Mouse (Mus musculus): ENCODE results near the gene Ak3. TPM values are rescaled to one million over a fixed set of nuclear protein-coding genes. Genes with fewer than 3 reads are reported as not detected.

Gene Ak3
- polyA plus RNA-seq, 1 experiment from 2014 or later = 43.1 TPM

DNA sequence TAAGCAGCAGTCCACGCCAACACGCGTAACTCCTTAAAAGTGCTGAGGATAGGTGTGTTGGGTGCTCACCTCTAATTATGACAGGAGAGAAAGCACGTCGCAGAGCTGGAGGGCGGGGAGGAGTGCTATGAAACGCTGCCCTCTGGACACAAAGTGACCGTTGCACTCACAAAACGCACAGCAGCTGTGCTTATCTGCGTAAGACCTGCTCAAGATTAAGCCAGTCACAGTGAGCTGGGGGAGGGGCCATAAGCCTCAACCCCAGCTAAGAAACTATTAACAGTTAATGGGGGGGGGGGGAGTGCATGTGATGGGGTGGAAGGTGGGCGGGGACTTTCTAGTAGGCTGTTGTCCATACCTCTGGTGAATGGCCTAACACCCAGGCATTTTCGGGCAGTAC, 5.0 kb upstream of the Ak3 start:
- Histone ChIP-seq H3K27ac (no peak overlapping the region), H3K79me2 (ENCODE audit: inconsistent target) (no peaks in the 10 kb centered on the region), H3K36me3 (ENCODE audit: inconsistent target) (no peaks in the 10 kb centered on the region), H3K4me3 (ENCODE audit: inconsistent target) (no peak overlapping the region)
- 85% methylated on average over 11 of the region's 12 CpGs for WGBS (ENCODE audit: missing documents)

GRCm38 (mm10) chr19:29050186-29050980, 2.6 kb upstream of the Ak3 start:
- H3K36me3 ChIP-seq (ENCODE audit: inconsistent target) = no peaks in the 10 kb centered on the region
- peaks cover 8% of the 10 kb centered on the region; the same call in 1 of the 2 replicates for H3K79me2 ChIP-seq (ENCODE audit: inconsistent target)
- WGBS (ENCODE audit: missing documents) = 96% methylated on average over 9 of the region's 9 CpGs
- H3K4me3 ChIP-seq (ENCODE audit: inconsistent target) = no peak overlapping the region
- no peak overlapping the region for H3K27ac ChIP-seq

DNA sequence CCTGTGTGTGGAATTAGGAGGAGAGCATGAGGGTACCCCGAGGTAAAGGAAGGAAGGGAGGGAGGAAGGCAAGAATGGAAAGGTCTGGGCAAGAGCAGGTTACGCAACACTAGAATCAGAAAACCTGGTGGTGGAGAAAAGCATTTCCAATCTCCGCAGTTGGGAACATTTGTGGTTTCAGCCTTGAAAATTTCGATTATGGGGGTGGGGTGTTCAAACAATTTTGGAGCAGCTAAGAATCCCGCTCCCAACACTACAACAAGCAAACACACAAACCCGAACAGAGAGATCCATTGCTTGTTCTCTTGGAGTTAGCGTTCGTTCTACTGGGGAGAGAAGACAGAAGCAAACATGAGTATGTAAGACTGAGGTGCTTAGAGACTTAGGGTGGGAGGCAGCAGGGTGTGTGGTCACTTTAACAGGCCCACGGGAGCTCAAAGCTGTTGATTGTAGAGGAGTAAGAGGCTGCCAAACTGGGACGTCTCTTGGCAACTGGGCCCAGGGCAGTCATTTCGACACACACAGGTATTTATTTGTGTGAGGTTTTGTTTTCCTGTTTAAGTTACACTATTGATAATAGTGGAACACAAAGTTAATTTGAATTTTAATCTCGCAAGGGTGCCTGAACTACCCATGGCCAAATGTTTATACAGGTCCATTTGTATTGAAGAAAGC, 1.8 kb upstream of the Ak3 start:
- WGBS (ENCODE audit: missing documents) = 67% methylated on average over 12 of the region's 12 CpGs
- peaks cover 8% of the 10 kb centered on the region; the same call in 1 of the 2 replicates for H3K79me2 ChIP-seq (ENCODE audit: inconsistent target)
- no peak overlapping the region for H3K4me3 ChIP-seq (ENCODE audit: inconsistent target)
- H3K36me3 ChIP-seq (ENCODE audit: inconsistent target) = no peaks in the 10 kb centered on the region
- no peak overlapping the region for H3K27ac ChIP-seq

GRCm38 (mm10) chr19:29046961-29047333, 814 bp downstream of the Ak3 start:
- 2% methylated on average over 4 of the region's 4 CpGs for WGBS (ENCODE audit: missing documents)
- peak overlapping the region; percentile 47 for H3K4me3 ChIP-seq (ENCODE audit: inconsistent target)

GRCm38 (mm10) chr19:29045956-29046650, 1.7 kb downstream of the Ak3 start:
- Histone ChIP-seq H3K4me3 (ENCODE audit: inconsistent target) (no peak overlapping the region), H3K27ac (no peak overlapping the region), H3K36me3 (ENCODE audit: inconsistent target) (no peaks in the 10 kb centered on the region), H3K79me2 (ENCODE audit: inconsistent target) (peaks cover 8% of the 10 kb centered on the region; the same call in 1 of the 2 replicates)
- 59% methylated on average over 15 of the region's 15 CpGs for WGBS (ENCODE audit: missing documents)

More at GRCm38 (mm10) chr19:29046961-29047333, 814 bp downstream of the Ak3 start:
- H3K36me3 ChIP-seq (ENCODE audit: inconsistent target) = no peaks in the 10 kb centered on the region
- peaks cover 8% of the 10 kb centered on the region; the same call in 1 of the 2 replicates for H3K79me2 ChIP-seq (ENCODE audit: inconsistent target)
- no peak overlapping the region for H3K27ac ChIP-seq

DNA sequence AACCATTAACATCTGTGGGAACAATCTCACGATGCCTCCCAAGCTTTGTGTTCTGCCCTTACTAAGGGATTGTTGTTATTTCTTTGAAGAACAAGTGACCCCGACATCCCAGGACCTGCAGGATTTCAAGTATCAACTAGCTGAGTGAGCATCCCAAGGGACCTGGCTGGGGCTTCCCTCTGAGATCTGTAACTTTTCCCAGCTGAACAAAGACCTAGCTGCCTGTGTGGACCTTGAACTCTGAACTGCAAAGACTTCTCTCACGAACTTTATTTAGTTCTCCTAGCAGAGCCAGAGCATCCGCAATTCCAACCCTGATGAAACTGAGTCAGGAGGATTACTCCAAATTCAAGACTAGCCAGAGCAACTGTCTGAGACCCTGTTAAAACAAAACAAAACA, 2.4 kb downstream of the Ak3 start:
- Histone ChIP-seq H3K4me3 (ENCODE audit: inconsistent target) (no peak overlapping the region), H3K36me3 (ENCODE audit: inconsistent target) (no peaks in the 10 kb centered on the region), H3K79me2 (ENCODE audit: inconsistent target) (peaks cover 8% of the 10 kb centered on the region; the same call in 1 of the 2 replicates), H3K27ac (no peak overlapping the region)
- 92% methylated on average over 4 of the region's 4 CpGs for WGBS (ENCODE audit: missing documents)

DNA sequence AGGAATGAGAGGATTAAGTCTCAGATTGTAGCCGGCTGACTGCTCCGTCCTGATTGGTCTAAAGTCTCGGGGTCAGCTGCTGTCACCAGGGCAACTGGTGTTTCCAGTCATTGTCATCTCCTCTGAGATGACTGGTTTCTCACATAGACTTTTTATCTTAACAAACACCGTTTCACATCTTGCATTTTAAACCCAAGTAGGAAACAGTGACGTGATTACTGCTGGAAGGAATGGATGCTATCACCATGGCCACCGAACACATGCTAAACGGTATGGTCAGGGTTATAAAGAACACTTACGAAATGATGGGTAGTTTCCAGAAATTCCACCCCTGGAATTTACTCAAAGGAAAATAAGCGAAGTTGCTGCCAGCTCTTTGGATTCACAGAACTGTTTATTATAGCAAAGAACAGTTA, 3.4 kb downstream of the Ak3 start:
- 98% methylated on average over 9 of the region's 9 CpGs for WGBS (ENCODE audit: missing documents)
- H3K4me3 ChIP-seq (ENCODE audit: inconsistent target) = no peak overlapping the region
- H3K27ac ChIP-seq = no peak overlapping the region
- H3K79me2 ChIP-seq (ENCODE audit: inconsistent target) = peaks cover 8% of the 10 kb centered on the region; the same call in 1 of the 2 replicates
- no peaks in the 10 kb centered on the region for H3K36me3 ChIP-seq (ENCODE audit: inconsistent target)

DNA sequence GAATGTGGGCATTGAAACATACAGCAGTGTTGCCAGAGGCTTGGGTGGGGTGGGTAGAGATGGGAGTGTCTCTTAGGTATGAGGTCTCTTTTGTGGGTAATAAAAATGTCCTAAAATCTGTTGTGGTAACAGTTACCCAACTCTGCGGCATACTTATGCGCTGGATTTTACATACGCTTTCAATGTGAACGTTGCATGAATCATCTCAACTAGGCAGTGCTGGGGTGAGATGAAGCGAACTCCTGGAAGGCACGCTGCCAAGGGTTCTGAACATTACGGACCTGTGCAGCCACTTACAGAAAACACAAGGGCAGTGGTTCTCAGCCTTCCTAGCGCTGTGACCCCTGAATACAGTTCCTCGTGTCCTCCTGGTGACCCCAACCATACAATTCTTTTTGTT, 5.1 kb downstream of the Ak3 start:
- peaks cover 8% of the 10 kb centered on the region; the same call in 1 of the 2 replicates for H3K79me2 ChIP-seq (ENCODE audit: inconsistent target)
- H3K27ac ChIP-seq = no peak overlapping the region
- H3K4me3 ChIP-seq (ENCODE audit: inconsistent target) = no peak overlapping the region
- H3K36me3 ChIP-seq (ENCODE audit: inconsistent target) = no peaks in the 10 kb centered on the region; the same call in 1 of the 2 replicates
- WGBS (ENCODE audit: missing documents) = 70% methylated on average over 9 of the region's 9 CpGs

GRCm38 (mm10) chr19:29042143-29042542, 5.6 kb downstream of the Ak3 start:
- peaks cover 8% of the 10 kb centered on the region; the same call in 1 of the 2 replicates for H3K79me2 ChIP-seq (ENCODE audit: inconsistent target)
- WGBS (ENCODE audit: missing documents) = 96% methylated on average over 6 of the region's 6 CpGs
- H3K27ac ChIP-seq = no peak overlapping the region
- no peak overlapping the region for H3K4me3 ChIP-seq (ENCODE audit: inconsistent target)
- no peaks in the 10 kb centered on the region; the same call in 1 of the 2 replicates for H3K36me3 ChIP-seq (ENCODE audit: inconsistent target)

DNA sequence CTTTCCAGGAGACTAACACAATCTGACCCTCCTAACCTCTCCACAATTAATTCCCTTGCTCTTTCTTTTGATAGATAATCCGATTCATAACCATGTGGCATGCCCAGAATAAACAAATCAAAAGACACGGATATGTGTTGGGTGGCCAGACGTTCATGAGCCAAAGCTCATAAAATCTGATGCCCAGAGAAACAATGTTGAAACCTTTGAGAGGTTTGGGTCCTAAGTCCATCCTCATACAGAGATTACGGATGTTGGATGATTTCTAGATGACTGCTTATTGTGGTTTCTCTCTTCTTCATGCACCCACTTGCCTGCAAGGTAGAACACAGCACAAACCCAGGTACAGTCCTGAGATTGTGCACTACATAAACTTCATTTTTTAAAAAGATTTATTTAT, 7.6 kb downstream of the Ak3 start:
- Histone ChIP-seq H3K27ac (no peak overlapping the region), H3K36me3 (ENCODE audit: inconsistent target) (no peaks in the 10 kb centered on the region; the same call in 1 of the 2 replicates), H3K4me3 (ENCODE audit: inconsistent target) (no peak overlapping the region), H3K79me2 (ENCODE audit: inconsistent target) (no peaks in the 10 kb centered on the region; the same call in 1 of the 2 replicates)
- WGBS (ENCODE audit: missing documents) = 98% methylated on average over 4 of the region's 4 CpGs

DNA sequence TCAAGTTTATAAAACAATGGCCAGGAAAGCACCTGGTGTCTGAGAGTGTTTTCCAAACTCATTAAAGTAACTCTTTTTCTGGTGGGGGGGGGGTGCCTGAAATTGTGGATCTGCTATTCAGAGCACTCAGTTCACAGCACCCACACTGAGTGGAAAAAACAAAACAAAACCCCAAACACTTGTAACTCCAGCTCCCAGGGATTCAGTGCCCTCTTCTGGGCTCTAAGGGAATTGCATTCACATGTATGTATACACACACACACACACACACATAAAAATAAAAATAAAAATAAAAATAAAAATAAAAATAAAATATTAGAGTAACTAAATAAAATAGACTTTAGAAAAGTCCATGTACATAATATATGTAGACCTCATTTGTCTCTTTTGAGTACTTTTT, 8.4 kb downstream of the Ak3 start:
- Histone ChIP-seq H3K79me2 (ENCODE audit: inconsistent target) (no peaks in the 10 kb centered on the region; the same call in 1 of the 2 replicates), H3K4me3 (ENCODE audit: inconsistent target) (no peak overlapping the region), H3K36me3 (ENCODE audit: inconsistent target) (no peaks in the 10 kb centered on the region; the same call in 1 of the 2 replicates), H3K27ac (no peak overlapping the region)

- H3K36me3 ChIP-seq (ENCODE audit: inconsistent target) = no peaks in the 10 kb centered on the region; the same call in 1 of the 2 replicates
- no peak overlapping the region for H3K4me3 ChIP-seq (ENCODE audit: inconsistent target)
- H3K27ac ChIP-seq = no peak overlapping the region
- H3K79me2 ChIP-seq (ENCODE audit: inconsistent target) = no peaks in the 10 kb centered on the region
- 93% methylated on average over 10 of the region's 10 CpGs for WGBS (ENCODE audit: missing documents)
Observed at GRCm38 (mm10) chr19:29037541-29037940, 10.2 kb downstream of the Ak3 start.

GRCm38 (mm10) chr19:29037026-29037425, 10.7 kb downstream of the Ak3 start:
- Histone ChIP-seq H3K36me3 (ENCODE audit: inconsistent target) (no peaks in the 10 kb centered on the region; the same call in 1 of the 2 replicates), H3K79me2 (ENCODE audit: inconsistent target) (no peaks in the 10 kb centered on the region), H3K4me3 (ENCODE audit: inconsistent target) (no peak overlapping the region), H3K27ac (no peak overlapping the region)
- WGBS (ENCODE audit: missing documents) = 100% methylated on average over 4 of the region's 5 CpGs

GRCm38 (mm10) chr19:29032662-29033061, 15.1 kb downstream of the Ak3 start:
- Histone ChIP-seq H3K79me2 (ENCODE audit: inconsistent target) (no peaks in the 10 kb centered on the region), H3K4me3 (ENCODE audit: inconsistent target) (no peak overlapping the region), H3K27ac (no peak overlapping the region), H3K36me3 (ENCODE audit: inconsistent target) (no peaks in the 10 kb centered on the region; the same call in 1 of the 2 replicates)

Measured in macrophage (primary cell).